Comparison of ENCODE assay signal across 8 mouse cellular contexts in the genomic region with DNA sequence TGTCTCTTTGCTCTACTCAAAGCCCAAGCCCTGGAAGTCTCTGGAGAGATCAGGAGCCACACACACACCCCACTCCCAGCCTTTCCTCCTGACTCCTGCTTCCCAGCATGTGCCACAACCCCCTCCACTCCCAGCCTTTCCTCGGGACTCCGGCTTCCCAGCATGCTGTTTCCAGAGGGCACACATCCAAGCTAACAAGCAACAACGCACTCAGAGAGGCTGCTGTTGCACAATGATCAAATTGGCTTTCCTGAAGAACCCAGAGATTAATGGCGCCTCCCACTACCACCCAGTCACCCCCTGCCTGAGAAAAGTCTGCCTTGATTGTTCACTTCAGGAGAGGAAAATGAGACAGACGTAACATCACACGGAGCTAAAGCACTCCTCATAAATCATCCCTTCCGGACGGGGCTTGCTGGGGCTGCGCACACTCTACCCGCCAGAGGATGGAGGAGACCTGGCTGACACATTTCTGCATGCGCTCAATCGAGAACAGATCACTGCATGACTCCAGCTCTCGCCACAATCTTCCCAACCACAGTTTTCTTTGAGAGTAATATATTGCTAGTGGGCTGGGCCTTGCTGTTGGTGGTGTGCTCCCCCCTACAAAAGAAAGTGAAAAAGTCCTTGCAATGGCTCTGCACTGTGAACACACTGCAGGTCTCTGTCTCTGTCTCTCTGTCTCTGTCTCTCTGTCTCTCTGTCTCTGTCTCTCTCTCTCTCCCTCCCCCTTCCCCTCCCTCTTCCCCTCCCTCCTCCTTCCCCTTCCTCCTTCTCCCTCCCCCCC.
A peak's percentile ranks its signal among the peaks of the same experiment; 100 is the strongest.
DNase-seq lines count a peak whose midpoint lies in the region; ATAC-seq and TF ChIP-seq lines count a peak whose summit lies in the region.

No protein-coding gene starts in this region.

- no peak overlapping the region for H3K27ac ChIP-seq in kidney, embryonic 16.5 days (ENCODE audit: low read length)
- H3K27ac ChIP-seq in hindbrain, embryonic 12.5 days: peak overlapping the region; percentile 56
- peak overlapping the region; percentile 19; the same call in 1 of the 2 replicates for H3K27ac ChIP-seq in lung, embryonic 15.5 days
- H3K27ac ChIP-seq in stomach, postnatal 0 days (replicated peaks): no peak overlapping the region

- no peak for TF ChIP-seq CTCF in stomach, postnatal 0 days (IDR thresholded peaks at IDR 0.05; ENCODE audit: low read depth)

- H3K4me1 ChIP-seq in kidney, embryonic 16.5 days (ENCODE audit: insufficient read depth, low read length): peaks cover 8% of the 10 kb centered on the region
- H3K4me1 ChIP-seq in hindbrain, embryonic 12.5 days: peaks cover 8% of the 10 kb centered on the region; the same call in 1 of the 2 replicates
- peaks cover 4% of the 10 kb centered on the region; the same call in 1 of the 2 replicates for H3K4me1 ChIP-seq in lung, embryonic 15.5 days
- H3K4me1 ChIP-seq in stomach, postnatal 0 days (replicated peaks; ENCODE audit: control insufficient read depth, insufficient read depth): no peaks in the 10 kb centered on the region

- 3% methylated on average over 13 of the region's 13 CpGs for WGBS in kidney, embryonic 16.5 days
- 38% methylated on average over 13 of the region's 13 CpGs for WGBS in hindbrain, embryonic 12.5 days
- WGBS in lung, embryonic 15.5 days: 21% methylated on average over 13 of the region's 13 CpGs
- WGBS in stomach, postnatal 0 days: 16% methylated on average over 13 of the region's 13 CpGs

- H3K27me3 ChIP-seq in kidney, embryonic 16.5 days (ENCODE audit: insufficient read depth, low read length): no peaks in the 10 kb centered on the region
- no peaks in the 10 kb centered on the region for H3K27me3 ChIP-seq in hindbrain, embryonic 12.5 days
- no peaks in the 10 kb centered on the region for H3K27me3 ChIP-seq in lung, embryonic 15.5 days
- H3K27me3 ChIP-seq in stomach, postnatal 0 days (ENCODE audit: control insufficient read depth, insufficient read depth, low read length): no peaks in the 10 kb centered on the region

- no peaks in the 10 kb centered on the region for H3K36me3 ChIP-seq in kidney, embryonic 16.5 days (ENCODE audit: insufficient read depth, low read length)
- H3K36me3 ChIP-seq in hindbrain, embryonic 12.5 days: no peaks in the 10 kb centered on the region
- no peaks in the 10 kb centered on the region for H3K36me3 ChIP-seq in lung, embryonic 15.5 days
- H3K36me3 ChIP-seq in stomach, postnatal 0 days (ENCODE audit: control insufficient read depth, insufficient read depth, low read length): no peaks in the 10 kb centered on the region

- H3K4me3 ChIP-seq in kidney, embryonic 16.5 days (ENCODE audit: low read length): peak overlapping the region; percentile 27
- H3K4me3 ChIP-seq in hindbrain, embryonic 12.5 days: no peak overlapping the region
- H3K4me3 ChIP-seq in lung, embryonic 15.5 days: 0 out of 2 replicates have a peak overlapping the region, but pooled peaks have one; percentile 0
- 0 out of 2 replicates have a peak overlapping the region, but pooled peaks have one; percentile 8 for H3K4me3 ChIP-seq in stomach, postnatal 0 days (ENCODE audit: low read depth, low read length)

- H3K9ac ChIP-seq in kidney, embryonic 16.5 days (replicated peaks; ENCODE audit: low read length): peak overlapping the region; percentile 36; the same call in 1 of the 2 replicates
- no peak overlapping the region for H3K9ac ChIP-seq in hindbrain, embryonic 12.5 days
- H3K9ac ChIP-seq in lung, embryonic 15.5 days: no peak overlapping the region
- no peak overlapping the region for H3K9ac ChIP-seq in stomach, postnatal 0 days (ENCODE audit: low read length)

- H3K4me2 ChIP-seq in kidney, embryonic 16.5 days (replicated peaks; ENCODE audit: low read depth, low read length): peak overlapping the region; percentile 49
- H3K4me2 ChIP-seq in hindbrain, embryonic 12.5 days (replicated peaks): peak overlapping the region; percentile 35
- H3K4me2 ChIP-seq in lung, embryonic 15.5 days: peak overlapping the region; percentile 32
- H3K4me2 ChIP-seq in stomach, postnatal 0 days (replicated peaks; ENCODE audit: low read depth): peak overlapping the region; percentile 30; the same call in 1 of the 2 replicates

- DNase-seq in kidney, adult 9 months: no peak
- DNase-seq in embryo, embryonic 11.5 days (ENCODE audit: low read depth, low spot score): peak; percentile 52
- peak; percentile 27 for DNase-seq in stomach, postnatal 0 days (ENCODE audit: low spot score)
- DNase-seq in cerebellum, postnatal 25 days: no peak
- no peak for DNase-seq in natural killer cell, adult 2 months (ENCODE audit: low spot score in 2 of 2)

- peak; percentile 92 for ATAC-seq in kidney, embryonic 16.5 days (ENCODE audit: low FRiP score, low TSS enrichment)
- ATAC-seq in hindbrain, embryonic 12.5 days (ENCODE audit: low FRiP score): peak; percentile 84
- ATAC-seq in lung, embryonic 15.5 days (ENCODE audit: borderline replicate concordance, extremely low read depth, low FRiP score, low TSS enrichment): peak; percentile 87
- ATAC-seq in stomach, postnatal 0 days (ENCODE audit: low FRiP score, low TSS enrichment): peak; percentile 65

- H3K9me3 ChIP-seq in kidney, embryonic 16.5 days (ENCODE audit: low read length): no peaks in the 10 kb centered on the region
- H3K9me3 ChIP-seq in hindbrain, embryonic 12.5 days (replicated peaks): no peaks in the 10 kb centered on the region
- H3K9me3 ChIP-seq in lung, embryonic 15.5 days: no peaks in the 10 kb centered on the region
- no peaks in the 10 kb centered on the region for H3K9me3 ChIP-seq in stomach, postnatal 0 days (ENCODE audit: control insufficient read depth, low read length)

- TF ChIP-seq EP300 in stomach, postnatal 0 days (optimal IDR thresholded peaks at IDR 0.05): no peak

Comparison
In these comparisons a context has a peak if more than half of its experiments do, and no peak if none do; other contexts are left out.
1. H3K27ac ChIP-seq: peak in hindbrain, embryonic 12.5 days (single experiment) and lung, embryonic 15.5 days (single experiment); none in kidney, embryonic 16.5 days (single experiment) and stomach, postnatal 0 days (single experiment).
2. DNase-seq: peak in embryo, embryonic 11.5 days (single experiment) and stomach, postnatal 0 days (single experiment); none in kidney, adult 9 months (single experiment), cerebellum, postnatal 25 days (0 of 2) and natural killer cell, adult 2 months (0 of 2).
3. Peak in every context shown above with its lines, with median percentiles within 50 percentile points of each other: ATAC-seq and H3K4me2 ChIP-seq.